Mouse (Mus musculus) macrophage (primary cell): Measurements from ENCODE around the gene Gm10118. TPM values are rescaled to one million over a fixed set of nuclear protein-coding genes. Genes with fewer than 3 reads are reported as not detected.

Experiments
- H3K27ac ChIP-seq: fragments of 350-480 bp; formaldehyde crosslinking; 2 replicates; pipeline ENCODE4 v1.9.0; 2021
- H3K36me3 ChIP-seq: fragments of 350-480 bp; formaldehyde crosslinking; 2 replicates; pipeline ENCODE4 v1.9.0; 2021; ENCODE audit errors: inconsistent target
- H3K4me3 ChIP-seq: fragments of 350-480 bp; formaldehyde crosslinking; 2 replicates; pipeline ENCODE4 v1.9.0; 2021; ENCODE audit errors: inconsistent target
- H3K79me2 ChIP-seq: fragments of 350-480 bp; formaldehyde crosslinking; 2 replicates; pipeline ENCODE4 v1.9.0; 2021; ENCODE audit errors: inconsistent target
- WGBS: methylation state at CpG from one replicate; pipeline ENCODE4 v1.1.7; 2026; ENCODE audit warnings: inconsistent platforms; ENCODE audit not compliant: missing documents; 5-methylcytosine and 5-hydroxymethylcytosine counted together
- polyA plus RNA-seq: library from polyadenylated mRNA; stranded (reverse); fragments of 250-400 nt; gene quantifications from 3 replicates; pipeline ENCODE4 v1.2.4, GENCODE M21; 2018; ENCODE audit warnings: inconsistent platforms
- total RNA-seq, 78 experiments: library from RNA; depleted of rRNA; stranded (reverse); fragments of 250-400 nt; gene quantifications; 1 replicate in 9 of 78; 2 replicates in 24 of 78; 3 replicates in 43 of 78; 4 replicates in 2 of 78; pipeline ENCODE4 v1.2.4; 2018; ENCODE audit warnings: inconsistent platforms in 56 of 78

Gm10118 gene
- not detected for total RNA-seq (2018; cell fraction: chromatin; rRNA removed)
- total RNA-seq (2018; cell fraction: cytosol; rRNA removed) = not detected
- total RNA-seq (2018; cell fraction: nucleus; rRNA removed) = not detected
- not detected in 3 replicates for polyA plus RNA-seq

- H3K4me3 ChIP-seq = no peak within 1 kb of the TSS
- no peaks in the 10 kb centered on the region for H3K79me2 ChIP-seq
- no peak within 1 kb of the TSS for H3K27ac ChIP-seq
- H3K36me3 ChIP-seq = no peaks in the 10 kb centered on the region
Measured at GRCm38 (mm10) chr10:63927334-63927733, at the start of gene Gm10118. Gene Gm10118 (minus strand): TSS chr10:63927434.

GRCm38 (mm10) chr10:63972300-63972699 lies 45.1 kb upstream of the Gm10118 start:
- Histone ChIP-seq H3K36me3 (no peaks in the 10 kb centered on the region), H3K79me2 (no peaks in the 10 kb centered on the region), H3K4me3 (no peak overlapping the region), H3K27ac (no peak overlapping the region)
- WGBS = 92% methylated on average over 2 of the region's 2 CpGs

- WGBS = 31% methylated on average over 6 of the region's 7 CpGs
- H3K4me3 ChIP-seq = no peak overlapping the region
- no peaks in the 10 kb centered on the region for H3K36me3 ChIP-seq
- H3K27ac ChIP-seq = no peak overlapping the region
- H3K79me2 ChIP-seq = no peaks in the 10 kb centered on the region
Measured at GRCm38 (mm10) chr10:63954308-63954930, 27.2 kb upstream of the Gm10118 start.

GRCm38 (mm10) chr10:63951481-63951880 lies 24.2 kb upstream of the Gm10118 start:
- WGBS = 90% methylated on average over 1 of the region's 1 CpGs

GRCm38 (mm10) chr10:63950867-63951266 lies 23.6 kb upstream of the Gm10118 start:
- Histone ChIP-seq H3K4me3 (no peak overlapping the region), H3K36me3 (no peaks in the 10 kb centered on the region), H3K79me2 (no peaks in the 10 kb centered on the region), H3K27ac (no peak overlapping the region)
- WGBS = 60% methylated on average over 8 of the region's 8 CpGs

More at GRCm38 (mm10) chr10:63951481-63951880, 24.2 kb upstream of the Gm10118 start:
- no peaks in the 10 kb centered on the region for H3K36me3 ChIP-seq
- no peak overlapping the region for H3K4me3 ChIP-seq
- H3K79me2 ChIP-seq = no peaks in the 10 kb centered on the region
- no peak overlapping the region for H3K27ac ChIP-seq

- no peaks in the 10 kb centered on the region for H3K36me3 ChIP-seq
- H3K27ac ChIP-seq = no peak overlapping the region
- 89% methylated on average over 4 of the region's 4 CpGs for WGBS
- H3K79me2 ChIP-seq = no peaks in the 10 kb centered on the region
- H3K4me3 ChIP-seq = no peak overlapping the region
Measured at GRCm38 (mm10) chr10:63947266-63947665, 20.0 kb upstream of the Gm10118 start.

GRCm38 (mm10) chr10:63945534-63945933 lies 18.3 kb upstream of the Gm10118 start:
- no peak overlapping the region for H3K27ac ChIP-seq
- no peak overlapping the region for H3K4me3 ChIP-seq
- H3K79me2 ChIP-seq = no peaks in the 10 kb centered on the region
- no peaks in the 10 kb centered on the region for H3K36me3 ChIP-seq
- 81% methylated on average over 3 of the region's 3 CpGs for WGBS

GRCm38 (mm10) chr10:63933946-63934345 lies 6.7 kb upstream of the Gm10118 start:
- WGBS = 81% methylated on average over 5 of the region's 5 CpGs
- no peak overlapping the region for H3K27ac ChIP-seq
- H3K4me3 ChIP-seq = no peak overlapping the region
- no peaks in the 10 kb centered on the region for H3K79me2 ChIP-seq
- no peaks in the 10 kb centered on the region for H3K36me3 ChIP-seq

GRCm38 (mm10) chr10:63908878-63909277 lies 18.4 kb downstream of the Gm10118 start:
- Histone ChIP-seq H3K36me3 (no peaks in the 10 kb centered on the region), H3K4me3 (no peak overlapping the region)

GRCm38 (mm10) chr10:63899891-63900290 lies 27.3 kb downstream of the Gm10118 start:
- Histone ChIP-seq H3K36me3 (no peaks in the 10 kb centered on the region), H3K79me2 (no peaks in the 10 kb centered on the region), H3K27ac (no peak overlapping the region)

More at GRCm38 (mm10) chr10:63908878-63909277, 18.4 kb downstream of the Gm10118 start:
- Histone ChIP-seq H3K27ac (no peak overlapping the region), H3K79me2 (no peaks in the 10 kb centered on the region)

GRCm38 (mm10) chr10:63894612-63895011 lies 32.6 kb downstream of the Gm10118 start:
- H3K36me3 ChIP-seq = no peaks in the 10 kb centered on the region
- 87% methylated on average over 5 of the region's 5 CpGs for WGBS
- no peak overlapping the region for H3K27ac ChIP-seq
- H3K79me2 ChIP-seq = no peaks in the 10 kb centered on the region
- H3K4me3 ChIP-seq = no peak overlapping the region

More at GRCm38 (mm10) chr10:63899891-63900290, 27.3 kb downstream of the Gm10118 start:
- no peak overlapping the region for H3K4me3 ChIP-seq

GRCm38 (mm10) chr10:63886449-63887088 lies 40.7 kb downstream of the Gm10118 start:
- H3K4me3 ChIP-seq = no peak overlapping the region
- H3K27ac ChIP-seq = no peak overlapping the region
- no peaks in the 10 kb centered on the region for H3K36me3 ChIP-seq
- H3K79me2 ChIP-seq = no peaks in the 10 kb centered on the region
- WGBS = 87% methylated on average over 23 of the region's 23 CpGs

GRCm38 (mm10) chr10:63880462-63880903 lies 46.8 kb downstream of the Gm10118 start:
- Histone ChIP-seq H3K27ac (no peak overlapping the region), H3K79me2 (no peaks in the 10 kb centered on the region), H3K4me3 (no peak overlapping the region), H3K36me3 (no peaks in the 10 kb centered on the region)
- 86% methylated on average over 5 of the region's 5 CpGs for WGBS
